Mouse (Mus musculus) G1E (cell line): ENCODE measurements at regions not wholly inside any gene's neighbourhood (a gene's known extent, or its start where the extent isn't known, plus 50 kb on each side); places are given as distances from the start of the nearest gene placed in this dataset.

Experiments used
- CTCF ChIP-seq: IDR thresholded peaks from 2 replicates; pipeline ENCODE4 v1.5.1; 2012; ENCODE audit warnings: low read depth, low read length, inconsistent platforms, mixed read lengths
- TAL1 ChIP-seq: conservative IDR thresholded peaks from 2 replicates; pipeline ENCODE4 v1.6.1; 2012; ENCODE audit warnings: low read depth, low read length, inconsistent platforms, mixed read lengths

DNA sequence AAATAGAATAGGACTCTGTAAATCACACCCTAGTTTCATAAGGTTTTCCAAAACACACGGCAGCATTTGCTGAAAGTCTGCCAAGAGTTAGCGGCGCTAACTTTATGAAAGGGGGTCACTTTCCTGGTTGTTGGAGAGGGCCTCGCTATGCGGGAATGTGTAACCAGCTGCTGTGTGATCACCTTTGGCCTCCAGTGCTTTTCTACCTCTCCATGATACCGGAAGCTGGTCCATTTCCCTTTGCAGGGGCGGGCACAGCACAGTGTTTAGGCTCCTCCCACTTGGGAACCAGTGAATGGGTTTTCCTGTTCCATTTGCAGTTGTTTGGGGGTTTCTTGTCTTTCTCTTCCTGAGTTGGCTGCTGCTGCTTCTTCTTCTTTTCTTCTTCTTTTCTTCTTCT is 250.3 kb downstream of the Ppp4r2 start:
- TF ChIP-seq CTCF (no peak), TAL1 (no peak)
